Mouse (Mus musculus): Measurements from ENCODE around the gene Ankrd36.

Ankrd36 gene

DNA sequence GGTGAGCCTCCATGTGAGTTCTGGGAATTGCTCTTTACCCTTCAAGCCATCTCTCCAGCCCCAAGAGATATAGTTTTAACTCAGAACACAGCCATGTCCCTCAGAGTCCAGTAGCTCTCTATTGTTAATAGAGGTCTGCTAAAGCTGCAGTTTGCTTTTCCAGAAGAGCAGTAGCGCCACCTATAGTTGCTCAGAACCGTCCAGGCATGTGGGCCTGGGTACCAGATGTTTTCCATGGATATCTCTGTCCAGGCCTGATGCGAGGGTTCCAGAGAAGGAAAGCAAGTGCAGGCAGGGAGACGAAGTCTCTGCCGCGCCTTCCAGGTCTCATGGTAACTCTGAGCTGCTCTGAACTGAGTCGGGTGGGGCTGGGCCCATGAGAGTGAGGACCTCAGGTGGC, 122.3 kb downstream of the Ankrd36 start:
- peak; percentile 57 for DNase-seq

DNA sequence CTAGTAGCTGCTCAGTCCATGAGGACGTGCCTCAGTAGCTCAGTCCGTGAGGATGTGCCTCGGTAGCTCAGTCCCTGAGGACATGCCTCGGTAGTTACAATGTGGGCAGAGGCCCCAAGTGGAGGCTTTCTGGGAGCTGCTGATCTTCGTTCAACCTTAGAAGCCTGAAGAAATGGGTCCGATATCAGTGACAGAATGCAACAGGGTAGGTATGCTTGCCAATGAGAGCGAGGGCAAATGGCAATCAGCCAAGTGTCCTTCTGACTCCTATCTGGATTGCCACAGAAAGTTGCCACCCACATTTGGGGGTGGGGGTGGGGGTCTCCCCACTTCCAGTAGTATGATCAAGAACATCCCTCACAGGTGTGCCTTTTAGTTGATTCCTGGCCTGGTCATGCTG, 131.3 kb downstream of the Ankrd36 start:
- DNase-seq, result no peak

DNA sequence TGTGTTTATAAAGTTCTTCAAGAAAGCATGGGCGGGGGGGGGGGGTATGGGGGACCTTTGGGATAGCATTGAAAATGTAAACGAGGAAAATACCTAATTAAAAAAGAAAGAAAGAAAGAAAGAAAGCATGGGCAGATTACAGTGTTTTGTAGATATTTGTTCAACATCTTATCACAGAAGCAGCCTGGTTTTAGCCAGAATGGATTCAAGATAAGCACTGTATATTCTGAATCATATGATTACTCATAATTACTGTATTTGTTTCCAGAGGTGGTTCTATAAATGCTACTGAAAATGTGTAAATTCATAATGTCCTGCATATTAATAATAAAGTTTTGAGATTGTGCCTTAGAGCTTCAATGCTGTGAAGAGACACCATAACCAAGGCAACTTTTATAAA, 131.8 kb downstream of the Ankrd36 start:
- no peak for DNase-seq

- no peak for DNase-seq
Measured at GRCm38 (mm10) chr11:5701821-5702220, 132.3 kb downstream of the Ankrd36 start.

DNA sequence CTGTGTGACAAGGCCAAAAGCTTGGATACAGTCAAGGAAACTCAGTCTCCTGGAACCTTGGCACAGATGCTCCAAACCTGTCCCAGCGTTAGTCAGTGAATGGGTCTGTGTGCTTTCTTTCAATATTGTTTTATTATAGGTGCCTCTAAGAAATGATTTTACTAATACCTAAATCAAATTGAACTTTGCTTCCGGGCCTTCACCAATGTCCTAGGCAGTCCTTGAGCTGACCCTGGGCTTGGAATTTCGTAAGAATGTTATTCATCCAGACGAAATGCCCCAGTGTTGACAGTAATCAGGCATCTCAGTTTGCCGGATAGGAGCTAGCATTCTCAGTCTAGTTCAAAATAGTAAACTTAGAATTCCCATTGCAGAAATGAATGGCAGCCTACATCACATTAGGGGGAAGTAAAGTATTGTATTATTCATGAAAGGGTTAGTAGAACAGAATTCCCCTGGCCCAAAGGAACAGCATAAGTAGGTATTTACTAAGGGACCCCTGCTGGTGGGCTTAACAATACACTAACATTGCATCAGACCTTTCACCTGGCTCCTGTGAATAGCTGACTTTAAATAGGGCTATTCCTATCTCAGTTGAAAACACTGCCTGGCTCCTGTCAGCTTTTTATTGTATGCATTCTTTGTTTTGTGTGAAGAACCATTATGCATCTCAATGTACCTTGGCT, 132.9 kb downstream of the Ankrd36 start:
- no peak for DNase-seq

GRCm38 (mm10) chr11:5702957-5703332, 133.5 kb downstream of the Ankrd36 start:
- no peak for DNase-seq

GRCm38 (mm10) chr11:5703341-5703740, 133.9 kb downstream of the Ankrd36 start:
- no peak for DNase-seq

- DNase-seq, result no peak
Measured at GRCm38 (mm10) chr11:5705972-5706371, 136.5 kb downstream of the Ankrd36 start.

DNA sequence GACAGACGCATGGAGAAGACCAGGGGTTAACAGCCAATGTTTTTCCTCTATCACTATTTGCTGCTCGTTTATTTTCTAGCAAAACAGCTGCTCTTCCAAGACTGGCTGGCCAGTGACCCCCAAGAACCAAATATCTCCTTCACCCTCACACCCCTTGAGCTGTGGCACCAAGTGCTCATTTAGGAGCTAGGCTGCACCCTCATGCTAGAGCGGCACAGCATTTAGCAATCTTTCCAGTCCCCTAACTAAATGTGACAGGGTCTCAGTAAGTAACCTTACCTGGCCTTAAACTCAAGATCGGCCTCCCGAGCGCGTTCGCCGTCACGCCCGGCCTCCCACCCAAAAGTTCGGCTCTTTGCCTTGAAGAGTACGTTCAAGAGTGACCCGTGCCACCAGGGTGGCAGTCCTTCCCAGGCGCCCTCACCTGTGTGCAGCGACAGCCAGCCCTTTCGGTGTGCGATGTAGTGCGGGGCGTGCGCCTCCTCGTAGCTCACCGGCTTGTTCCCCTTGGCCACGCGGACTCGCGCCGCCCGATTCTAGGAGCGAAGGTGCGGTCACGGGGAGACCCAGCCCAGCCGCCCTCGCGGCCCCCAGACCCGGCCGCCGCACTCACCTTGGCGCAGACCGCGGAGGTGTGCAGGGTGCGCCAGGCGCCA, 137.5 kb downstream of the Ankrd36 start:
- DNase-seq, result peak; percentile 30

DNA sequence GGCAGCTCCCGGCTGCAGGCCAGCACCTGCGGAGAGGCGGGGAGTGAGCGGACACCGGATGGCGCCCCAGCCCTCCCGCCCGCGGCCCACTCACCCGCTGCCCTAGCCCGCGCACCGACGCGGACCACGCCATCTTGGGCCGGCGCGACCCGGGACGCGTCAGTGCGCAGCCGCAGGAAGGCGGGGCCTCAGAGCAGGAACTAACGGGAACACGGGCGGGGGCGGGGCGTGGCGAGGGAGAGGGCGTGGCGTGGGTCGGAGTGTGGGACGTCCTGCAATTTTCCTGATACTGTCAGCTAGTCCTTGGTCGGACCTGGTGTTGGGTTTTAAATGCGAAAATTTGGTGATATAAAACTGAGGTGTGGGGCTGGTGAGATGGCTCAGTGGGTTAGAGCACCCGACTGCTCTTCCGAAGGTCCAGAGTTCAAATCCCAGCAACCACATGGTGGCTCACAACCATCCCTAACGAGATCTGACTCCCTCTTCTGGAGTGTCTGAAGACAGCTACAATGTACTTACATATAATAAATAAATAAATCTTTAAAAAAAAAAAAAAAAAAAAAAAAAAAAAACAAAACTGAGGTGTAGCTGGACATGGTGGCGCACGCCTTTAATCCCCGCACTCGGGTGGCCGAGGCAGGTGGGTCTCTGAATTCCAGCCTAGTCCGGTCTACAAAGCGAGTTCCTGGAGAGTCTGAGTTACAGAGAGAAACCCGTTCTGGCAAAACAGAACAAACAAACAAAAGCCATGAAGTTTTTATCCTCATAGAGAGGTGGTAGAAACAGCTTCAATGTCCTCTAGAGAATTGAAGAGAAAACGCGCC, 138.3 kb downstream of the Ankrd36 start:
- peak; percentile 91 for DNase-seq

DNA sequence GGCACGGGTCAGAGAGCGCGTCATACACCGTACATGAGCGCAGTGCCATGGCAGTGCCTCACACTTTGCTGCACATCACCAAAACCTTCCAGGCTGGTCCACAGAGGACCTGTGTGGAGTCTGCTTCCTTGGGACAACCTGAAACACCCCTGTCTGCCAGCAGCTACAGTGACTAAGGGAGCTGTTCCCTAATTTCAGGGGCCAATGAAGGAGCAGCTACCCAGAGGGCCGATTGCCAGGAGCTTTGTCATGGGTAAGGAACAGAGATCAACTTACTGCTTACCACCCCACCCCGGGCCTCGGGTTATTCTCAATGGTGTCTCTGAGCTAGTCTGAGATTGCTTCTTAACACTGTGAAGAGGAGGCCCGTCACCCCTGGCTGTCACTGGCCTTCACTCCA, 145.7 kb downstream of the Ankrd36 start:
- no peak for DNase-seq

DNA sequence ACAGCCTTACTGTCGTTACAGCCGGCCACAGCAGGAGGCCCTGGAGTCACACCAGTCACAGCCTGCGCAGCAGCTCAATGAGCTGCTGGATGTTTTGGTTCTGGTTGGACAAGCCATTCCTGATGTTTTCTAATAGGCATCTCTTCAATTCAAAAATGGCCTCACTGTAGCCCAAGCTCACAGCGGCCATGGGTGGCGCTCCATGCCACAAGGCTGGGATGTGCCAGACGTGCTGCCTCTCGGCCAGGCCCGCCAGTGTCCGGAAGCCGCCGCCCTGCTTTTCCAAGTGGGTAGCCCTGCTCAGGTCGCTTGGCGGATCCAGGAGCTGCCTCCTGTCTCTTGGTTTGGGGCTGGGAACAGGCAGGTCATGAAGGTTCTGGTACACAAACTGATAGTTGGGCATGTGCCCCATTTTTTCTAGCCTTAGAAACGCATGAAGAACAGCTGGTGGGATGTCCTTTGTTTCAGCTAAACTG, 146.2 kb downstream of the Ankrd36 start, which contains the start of gene Mrps24:
Mrps24 (minus strand) TSS at position 51 of the 476 bp plus-strand sequence.
- no peak for DNase-seq

DNA sequence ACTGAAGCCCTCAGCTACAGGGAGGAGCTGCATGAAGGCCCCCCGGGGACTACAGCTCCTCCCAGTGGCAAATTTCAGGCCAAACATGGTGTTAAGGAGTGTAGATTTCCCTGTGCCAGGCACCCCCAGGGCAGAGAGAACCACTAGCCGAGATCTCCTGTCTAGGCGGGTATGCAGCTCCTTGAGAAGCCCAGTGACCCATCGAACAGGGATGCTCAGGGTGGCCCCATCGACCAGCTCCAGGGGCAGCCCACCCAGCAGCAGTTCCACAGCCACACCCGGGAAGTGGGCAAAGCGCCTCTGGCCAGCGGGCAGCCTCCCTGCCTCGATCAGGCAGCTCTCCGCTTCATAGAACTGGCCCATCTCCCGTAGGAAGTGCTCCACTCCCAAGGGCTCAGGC, 146.8 kb downstream of the Ankrd36 start:
- no peak for DNase-seq

DNA sequence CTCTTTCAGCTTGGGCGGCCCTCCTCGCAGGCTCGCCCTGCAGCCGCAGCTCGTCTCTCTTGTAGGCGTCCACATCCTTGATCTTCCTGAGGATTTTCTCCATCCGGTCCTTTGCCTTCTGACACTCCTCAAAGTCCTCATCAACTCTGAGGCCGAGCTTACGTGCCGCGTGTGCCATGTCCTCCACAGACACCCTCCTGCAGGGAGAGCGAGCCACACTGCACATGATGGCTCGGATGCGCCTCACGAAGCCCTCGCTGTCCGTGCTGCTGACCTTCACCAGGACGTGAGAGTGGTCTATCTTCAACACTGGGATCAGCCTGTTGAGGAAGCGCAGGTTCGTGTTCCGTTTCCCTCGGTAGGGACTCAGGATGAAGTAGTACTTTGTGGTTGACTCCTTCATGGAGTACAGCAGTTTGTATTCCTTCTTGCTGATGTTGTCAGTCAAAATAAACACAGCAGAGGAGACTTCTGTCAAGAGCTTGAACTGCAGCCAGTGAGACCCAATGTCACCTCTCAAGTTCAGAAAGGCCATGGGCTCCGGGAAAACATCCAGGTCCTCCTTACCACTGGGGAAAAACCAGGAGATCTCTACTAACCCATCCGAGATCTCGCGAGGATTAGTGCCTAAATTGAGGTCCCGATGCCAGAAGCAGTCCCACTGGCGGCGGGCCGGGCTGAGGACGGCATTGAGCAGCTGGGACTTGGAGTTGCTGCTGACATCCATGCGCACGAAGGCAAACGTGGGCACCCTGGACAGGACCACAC, 147.6 kb downstream of the Ankrd36 start:
- no peak for DNase-seq

- no peak for DNase-seq
Measured at GRCm38 (mm10) chr11:5718611-5719354, 149.3 kb downstream of the Ankrd36 start.

DNA sequence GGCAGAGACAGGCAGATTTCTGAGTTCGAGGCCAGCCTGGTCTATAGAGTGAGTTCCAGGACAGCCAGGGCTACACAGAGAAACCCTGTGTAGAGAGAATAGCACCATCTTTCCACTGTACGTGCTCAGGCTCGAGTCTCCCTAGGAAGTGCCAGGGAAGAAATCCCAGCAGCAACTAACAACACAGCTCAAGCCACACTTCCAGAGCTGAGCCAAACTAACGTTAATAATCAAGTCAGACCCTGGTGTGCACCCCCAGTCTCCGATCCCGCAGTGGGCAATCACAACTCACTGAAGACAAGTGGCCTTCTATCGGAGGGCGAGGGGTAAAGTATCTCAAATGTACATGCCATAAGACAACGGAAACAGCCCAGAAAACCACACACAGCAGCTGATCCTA, 160.1 kb downstream of the Ankrd36 start:
- DNase-seq, result no peak

GRCm38 (mm10) chr11:5732401-5732800, 162.9 kb downstream of the Ankrd36 start:
- no peak for DNase-seq

- no peak for DNase-seq
Measured at GRCm38 (mm10) chr11:5734323-5734722, 164.8 kb downstream of the Ankrd36 start.

DNA sequence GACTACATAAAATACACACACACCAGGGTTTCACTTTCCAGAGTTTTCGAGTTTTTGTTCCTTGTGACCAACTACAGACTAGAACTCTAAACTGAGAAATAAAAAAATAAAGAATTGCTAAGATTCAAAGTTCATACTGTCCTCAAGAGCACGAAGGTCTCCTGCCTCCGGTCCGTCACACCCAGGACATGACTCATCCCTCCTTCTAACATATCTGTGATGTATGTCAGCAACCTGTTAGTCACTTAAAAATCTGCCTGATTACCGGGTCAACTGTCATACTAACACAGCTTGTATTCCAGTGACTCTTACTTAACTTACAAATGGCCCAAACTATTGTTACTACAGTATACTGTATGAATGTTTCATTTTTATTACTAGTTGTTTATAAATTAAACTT, 167.7 kb downstream of the Ankrd36 start:
- no peak for DNase-seq
